Mouse (Mus musculus): ENCODE results near the gene Specc1l. TPM values are rescaled to one million over a fixed set of nuclear protein-coding genes. Genes with fewer than 3 reads are reported as not detected.

Gene Specc1l
- total RNA-seq, 1 experiment from 2014 or later, result 53.5 TPM

DNA sequence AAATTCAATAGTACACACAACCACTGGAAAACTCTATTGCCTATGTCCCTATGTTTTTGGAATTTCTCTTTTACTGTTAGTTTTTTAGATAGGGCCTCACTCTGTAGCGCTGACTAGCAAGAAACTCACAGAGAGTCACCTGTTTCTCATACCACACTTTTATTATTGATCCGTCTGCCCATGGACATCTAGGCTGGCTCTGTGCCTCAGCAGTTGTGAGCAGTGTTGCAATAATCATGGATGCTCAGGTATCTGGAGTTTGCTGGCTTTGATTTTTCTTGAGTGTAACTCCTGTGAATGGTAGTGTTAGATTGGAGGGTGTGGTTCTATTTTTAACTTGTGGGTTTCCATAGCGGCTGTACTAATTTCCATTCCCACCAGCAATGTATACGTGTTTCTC, 143.5 kb downstream of the Specc1l start:
- no peak for ATAC-seq (replicated peaks in 1 of 2; ENCODE audit: insufficient read depth in 1 of 2, low FRiP score in 2 of 2, low TSS enrichment in 1 of 2, low read depth in 1 of 2, poor library complexity in 2 of 2, severe bottlenecking in 2 of 2)

Other genes starting within 250 kb of the Specc1l start
- 0.69 and 4.3 TPM in 2 replicates for gene Gnaz, start 244.9 kb upstream of the Specc1l start, total RNA-seq (2017)
- gene Rsph14, start 179.5 kb upstream of the Specc1l start, total RNA-seq (2017), result not detected in 2 replicates
- gene Rab36, start 175.0 kb upstream of the Specc1l start, total RNA-seq (2017), result 1.3 and 3.3 TPM in 2 replicates
- gene Bcr, start 151.5 kb upstream of the Specc1l start, total RNA-seq (2017), result 20.1 and 34.9 TPM in 2 replicates
- 8.6 and 10.1 TPM in 2 replicates for gene Adora2a, start 104.8 kb downstream of the Specc1l start, total RNA-seq (2017)
- gene Upb1, start 189.0 kb downstream of the Specc1l start, total RNA-seq (2017), result 0.10 and 0.63 TPM in 2 replicates

Data from hematopoietic stem cell, adult 5-6 weeks (primary cell).